Mouse (Mus musculus): ENCODE data around the gene Fam181a.

The Fam181a gene

GRCm38 (mm10) chr12:103310744-103311267 lies at the start of gene Fam181a:
Fam181a (plus strand) TSS chr12:103310975.
- TF ChIP-seq POU5F1 (IDR thresholded peaks at IDR 0.05; ENCODE audit: borderline replicate concordance, low read length) = no peak
- TF ChIP-seq CTCF (conservative IDR thresholded peaks at IDR 0.05; ENCODE audit: low read length) = no peak
- TF ChIP-seq NANOG (IDR thresholded peaks at IDR 0.05; ENCODE audit: borderline replicate concordance, low read length) = no peak

GRCm38 (mm10) chr12:103262017-103262865 lies 48.5 kb upstream of the Fam181a start:
- no peak overlapping the region for H3K4me3 ChIP-seq (replicated peaks; ENCODE audit: low read length)
- H3K9me3 ChIP-seq (ENCODE audit: low read length) = peaks cover 28% of the 10 kb centered on the region
- no peaks in the 10 kb centered on the region for H3K36me3 ChIP-seq (ENCODE audit: insufficient read depth, low read length)
- TF ChIP-seq NANOG (IDR thresholded peaks at IDR 0.05; ENCODE audit: borderline replicate concordance, low read length) (no peak), POU5F1 (IDR thresholded peaks at IDR 0.05; ENCODE audit: borderline replicate concordance, low read length) (no peak), CTCF (conservative IDR thresholded peaks at IDR 0.05; ENCODE audit: low read length) (peak; percentile 77)
- peaks cover 2% of the 10 kb centered on the region; the same call in 1 of the 2 replicates for H3K4me1 ChIP-seq (replicated peaks; ENCODE audit: low read depth, low read length)
- peaks cover 8% of the 10 kb centered on the region for H3K27me3 ChIP-seq (ENCODE audit: insufficient read depth, low read length)

More at GRCm38 (mm10) chr12:103310744-103311267, at the start of gene Fam181a:
- Histone ChIP-seq H3K27me3 (ENCODE audit: insufficient read depth, low read length) (peaks cover 50% of the 10 kb centered on the region), H3K36me3 (ENCODE audit: insufficient read depth, low read length) (no peaks in the 10 kb centered on the region), H3K9me3 (ENCODE audit: low read length) (peaks cover 7% of the 10 kb centered on the region), H3K4me1 (replicated peaks; ENCODE audit: low read depth, low read length) (peaks cover 19% of the 10 kb centered on the region), H3K4me3 (replicated peaks; ENCODE audit: low read length) (no peak within 1 kb of the TSS)

- peaks cover 14% of the 10 kb centered on the region for H3K27me3 ChIP-seq (ENCODE audit: insufficient read depth, low read length)
- TF ChIP-seq POU5F1 (IDR thresholded peaks at IDR 0.05; ENCODE audit: borderline replicate concordance, low read length) = no peak
- TF ChIP-seq NANOG (IDR thresholded peaks at IDR 0.05; ENCODE audit: borderline replicate concordance, low read length) = no peak
- no peak for TF ChIP-seq CTCF (conservative IDR thresholded peaks at IDR 0.05; ENCODE audit: low read length)
- H3K4me3 ChIP-seq (replicated peaks; ENCODE audit: low read length) = no peak overlapping the region
- H3K36me3 ChIP-seq (ENCODE audit: insufficient read depth, low read length) = no peaks in the 10 kb centered on the region
- H3K4me1 ChIP-seq (replicated peaks; ENCODE audit: low read depth, low read length) = peaks cover 4% of the 10 kb centered on the region; the same call in 1 of the 2 replicates
- no peaks in the 10 kb centered on the region for H3K9me3 ChIP-seq (ENCODE audit: low read length)
Observed at GRCm38 (mm10) chr12:103266605-103267004, 44.2 kb upstream of the Fam181a start.

- TF ChIP-seq CTCF (conservative IDR thresholded peaks at IDR 0.05; ENCODE audit: low read length) (no peak), NANOG (IDR thresholded peaks at IDR 0.05; ENCODE audit: borderline replicate concordance, low read length) (no peak), POU5F1 (IDR thresholded peaks at IDR 0.05; ENCODE audit: borderline replicate concordance, low read length) (no peak)
- Histone ChIP-seq H3K9me3 (ENCODE audit: low read length) (peaks cover 5% of the 10 kb centered on the region; the same call in 1 of the 2 replicates), H3K36me3 (ENCODE audit: insufficient read depth, low read length) (no peaks in the 10 kb centered on the region)
Observed at GRCm38 (mm10) chr12:103272176-103272575, 38.6 kb upstream of the Fam181a start.

GRCm38 (mm10) chr12:103273051-103273450 lies 37.7 kb upstream of the Fam181a start:
- H3K4me1 ChIP-seq (replicated peaks; ENCODE audit: low read depth, low read length) = no peaks in the 10 kb centered on the region
- H3K9me3 ChIP-seq (ENCODE audit: low read length) = peaks cover 14% of the 10 kb centered on the region
- TF ChIP-seq POU5F1 (IDR thresholded peaks at IDR 0.05; ENCODE audit: borderline replicate concordance, low read length) (no peak), NANOG (IDR thresholded peaks at IDR 0.05; ENCODE audit: borderline replicate concordance, low read length) (no peak), CTCF (conservative IDR thresholded peaks at IDR 0.05; ENCODE audit: low read length) (no peak)
- H3K4me3 ChIP-seq (replicated peaks; ENCODE audit: low read length) = no peak overlapping the region
- peaks cover 6% of the 10 kb centered on the region; the same call in 1 of the 2 replicates for H3K27me3 ChIP-seq (ENCODE audit: insufficient read depth, low read length)
- no peaks in the 10 kb centered on the region for H3K36me3 ChIP-seq (ENCODE audit: insufficient read depth, low read length)

More at GRCm38 (mm10) chr12:103272176-103272575, 38.6 kb upstream of the Fam181a start:
- Histone ChIP-seq H3K4me3 (replicated peaks; ENCODE audit: low read length) (no peak overlapping the region), H3K27me3 (ENCODE audit: insufficient read depth, low read length) (peaks cover 6% of the 10 kb centered on the region; the same call in 1 of the 2 replicates), H3K4me1 (replicated peaks; ENCODE audit: low read depth, low read length) (peaks cover 3% of the 10 kb centered on the region; the same call in 1 of the 2 replicates)

GRCm38 (mm10) chr12:103273732-103274131 lies 37.0 kb upstream of the Fam181a start:
- no peak for TF ChIP-seq CTCF (conservative IDR thresholded peaks at IDR 0.05; ENCODE audit: low read length)
- no peak for TF ChIP-seq POU5F1 (IDR thresholded peaks at IDR 0.05; ENCODE audit: borderline replicate concordance, low read length)
- no peak for TF ChIP-seq NANOG (IDR thresholded peaks at IDR 0.05; ENCODE audit: borderline replicate concordance, low read length)
- Histone ChIP-seq H3K36me3 (ENCODE audit: insufficient read depth, low read length) (no peaks in the 10 kb centered on the region), H3K9me3 (ENCODE audit: low read length) (peaks cover 20% of the 10 kb centered on the region), H3K27me3 (ENCODE audit: insufficient read depth, low read length) (peaks cover 4% of the 10 kb centered on the region; the same call in 1 of the 2 replicates), H3K4me3 (replicated peaks; ENCODE audit: low read length) (no peak overlapping the region), H3K4me1 (replicated peaks; ENCODE audit: low read depth, low read length) (no peaks in the 10 kb centered on the region)

- TF ChIP-seq POU5F1 (IDR thresholded peaks at IDR 0.05; ENCODE audit: borderline replicate concordance, low read length) = no peak
- no peak for TF ChIP-seq NANOG (IDR thresholded peaks at IDR 0.05; ENCODE audit: borderline replicate concordance, low read length)
- TF ChIP-seq CTCF (conservative IDR thresholded peaks at IDR 0.05; ENCODE audit: low read length) = no peak
- H3K27me3 ChIP-seq (ENCODE audit: insufficient read depth, low read length) = no peaks in the 10 kb centered on the region
- no peaks in the 10 kb centered on the region for H3K36me3 ChIP-seq (ENCODE audit: insufficient read depth, low read length)
- peaks cover 29% of the 10 kb centered on the region for H3K9me3 ChIP-seq (ENCODE audit: low read length)
- no peak overlapping the region for H3K4me3 ChIP-seq (replicated peaks; ENCODE audit: low read length)
- H3K4me1 ChIP-seq (replicated peaks; ENCODE audit: low read depth, low read length) = no peaks in the 10 kb centered on the region
Observed at GRCm38 (mm10) chr12:103276422-103276821, 34.4 kb upstream of the Fam181a start.

- Histone ChIP-seq H3K4me1 (replicated peaks; ENCODE audit: low read depth, low read length) (no peaks in the 10 kb centered on the region), H3K9me3 (ENCODE audit: low read length) (peaks cover 29% of the 10 kb centered on the region), H3K4me3 (replicated peaks; ENCODE audit: low read length) (no peak overlapping the region), H3K27me3 (ENCODE audit: insufficient read depth, low read length) (no peaks in the 10 kb centered on the region; the same call in 1 of the 2 replicates), H3K36me3 (ENCODE audit: insufficient read depth, low read length) (no peaks in the 10 kb centered on the region)
- TF ChIP-seq POU5F1 (IDR thresholded peaks at IDR 0.05; ENCODE audit: borderline replicate concordance, low read length) = no peak
- no peak for TF ChIP-seq CTCF (conservative IDR thresholded peaks at IDR 0.05; ENCODE audit: low read length)
- no peak for TF ChIP-seq NANOG (IDR thresholded peaks at IDR 0.05; ENCODE audit: borderline replicate concordance, low read length)
Observed at GRCm38 (mm10) chr12:103281491-103281890, 29.3 kb upstream of the Fam181a start.

All from E14TG2a.4 (cell line).